Mouse (Mus musculus): ENCODE data around the gene Acsl5.
A peak's percentile ranks its signal among the peaks of the same experiment; 100 is the strongest.

Gene Acsl5

GRCm38 (mm10) chr19:55251383-55252124, at the start of gene Acsl5:
Gene Acsl5, plus strand, starts transcription at chr19:55251938.
- no peak for DNase-seq (ENCODE audit: low read depth, low spot score)

GRCm38 (mm10) chr19:55206482-55207138, 45.1 kb upstream of the Acsl5 start:
- peak; percentile 75 for DNase-seq (ENCODE audit: low read depth, low spot score)

- DNase-seq (ENCODE audit: low read depth, low spot score): no peak
Measured at GRCm38 (mm10) chr19:55207205-55207604, 44.5 kb upstream of the Acsl5 start.

GRCm38 (mm10) chr19:55207746-55208538, 43.8 kb upstream of the Acsl5 start:
- no peak for DNase-seq (ENCODE audit: low read depth, low spot score)

GRCm38 (mm10) chr19:55208654-55209053, 43.1 kb upstream of the Acsl5 start:
- DNase-seq (ENCODE audit: low read depth, low spot score): no peak

GRCm38 (mm10) chr19:55209084-55209483, 42.7 kb upstream of the Acsl5 start:
- DNase-seq (ENCODE audit: low read depth, low spot score): no peak

- DNase-seq (ENCODE audit: low read depth, low spot score): no peak
Measured at GRCm38 (mm10) chr19:55211698-55212097, 40.0 kb upstream of the Acsl5 start.

- no peak for DNase-seq (ENCODE audit: low read depth, low spot score)
Measured at GRCm38 (mm10) chr19:55213617-55214340, 38.0 kb upstream of the Acsl5 start.

GRCm38 (mm10) chr19:55216876-55217275, 34.9 kb upstream of the Acsl5 start:
- no peak for DNase-seq (ENCODE audit: low read depth, low spot score)

GRCm38 (mm10) chr19:55217365-55217764, 34.4 kb upstream of the Acsl5 start:
- DNase-seq (ENCODE audit: low read depth, low spot score): no peak

GRCm38 (mm10) chr19:55218192-55218739, 33.5 kb upstream of the Acsl5 start:
- DNase-seq (ENCODE audit: low read depth, low spot score): peak; percentile 92

- DNase-seq (ENCODE audit: low read depth, low spot score): no peak
Measured at GRCm38 (mm10) chr19:55218741-55219221, 33.0 kb upstream of the Acsl5 start.

GRCm38 (mm10) chr19:55219359-55219758, 32.4 kb upstream of the Acsl5 start:
- DNase-seq (ENCODE audit: low read depth, low spot score): no peak

GRCm38 (mm10) chr19:55221208-55221607, 30.5 kb upstream of the Acsl5 start:
- no peak for DNase-seq (ENCODE audit: low read depth, low spot score)

- no peak for DNase-seq (ENCODE audit: low read depth, low spot score)
Measured at GRCm38 (mm10) chr19:55222268-55222667, 29.5 kb upstream of the Acsl5 start.

- no peak for DNase-seq (ENCODE audit: low read depth, low spot score)
Measured at GRCm38 (mm10) chr19:55226621-55227020, 25.1 kb upstream of the Acsl5 start.

GRCm38 (mm10) chr19:55227135-55227534, 24.6 kb upstream of the Acsl5 start:
- DNase-seq (ENCODE audit: low read depth, low spot score): no peak

- no peak for DNase-seq (ENCODE audit: low read depth, low spot score)
Measured at GRCm38 (mm10) chr19:55231081-55231480, 20.7 kb upstream of the Acsl5 start.

- no peak for DNase-seq (ENCODE audit: low read depth, low spot score)
Measured at GRCm38 (mm10) chr19:55232136-55232535, 19.6 kb upstream of the Acsl5 start.

GRCm38 (mm10) chr19:55236026-55236425, 15.7 kb upstream of the Acsl5 start:
- DNase-seq (ENCODE audit: low read depth, low spot score): no peak

- DNase-seq (ENCODE audit: low read depth, low spot score): no peak
Measured at GRCm38 (mm10) chr19:55236564-55236963, 15.2 kb upstream of the Acsl5 start.

All from mesoderm, embryonic 11.5 days (tissue).